Mouse (Mus musculus): Measurements from ENCODE around the gene Sec31a.
"Not testable (repeated sequence)": the region's sequence is repeated elsewhere in the genome, so short reads cannot be mapped to it uniquely, and the experiment has no call there.

The Sec31a gene

DNA sequence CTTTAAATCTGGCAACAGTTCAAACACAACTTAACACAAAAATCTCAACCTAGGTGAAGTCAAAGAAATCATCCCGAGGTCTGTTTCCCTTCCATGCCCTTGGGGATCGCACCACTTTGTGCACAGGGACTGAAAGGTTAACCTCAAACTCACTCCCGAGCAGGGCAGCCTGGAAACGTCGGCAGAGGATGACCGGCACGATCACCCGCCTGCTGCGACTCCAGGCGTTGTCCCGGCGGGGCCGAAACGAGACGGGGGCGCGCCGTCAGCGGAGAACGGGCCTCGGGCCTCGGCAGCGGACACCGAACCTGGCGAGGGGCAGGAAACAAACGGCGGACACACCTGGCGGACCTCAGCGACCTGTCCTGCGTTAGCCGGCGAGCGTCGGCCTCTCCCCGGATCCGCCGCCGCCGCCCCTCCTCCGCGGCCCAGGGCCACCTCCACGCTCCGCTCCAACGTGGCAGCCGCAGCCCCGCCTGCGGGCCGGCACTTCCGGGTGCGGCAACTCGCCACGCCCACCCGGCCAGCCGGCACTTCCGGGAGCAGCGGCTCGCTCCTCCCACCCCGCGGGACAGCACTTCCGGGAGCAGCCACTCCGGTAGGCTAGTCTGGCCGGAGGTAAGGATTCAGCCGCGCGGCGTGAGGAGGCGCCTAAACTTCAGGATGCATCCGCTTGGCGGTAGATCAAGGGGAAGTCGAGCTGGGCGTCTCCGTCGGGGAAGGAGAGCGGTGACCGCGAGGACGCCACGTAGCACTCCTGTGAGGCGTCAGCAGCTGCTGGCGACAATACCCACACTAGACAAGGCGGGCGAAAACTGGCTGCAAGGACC, at the start of gene Sec31a:
TSS of gene Sec31a (minus strand) at position 474 of the 830 bp plus-strand sequence.
- in situ Hi-C loops (cut with MboI) = no loop called here

GRCm38 (mm10) chr5:100462374-100462773, 46.3 kb upstream of the Sec31a start:
- in situ Hi-C loops (cut with MboI) = no loop called here

DNA sequence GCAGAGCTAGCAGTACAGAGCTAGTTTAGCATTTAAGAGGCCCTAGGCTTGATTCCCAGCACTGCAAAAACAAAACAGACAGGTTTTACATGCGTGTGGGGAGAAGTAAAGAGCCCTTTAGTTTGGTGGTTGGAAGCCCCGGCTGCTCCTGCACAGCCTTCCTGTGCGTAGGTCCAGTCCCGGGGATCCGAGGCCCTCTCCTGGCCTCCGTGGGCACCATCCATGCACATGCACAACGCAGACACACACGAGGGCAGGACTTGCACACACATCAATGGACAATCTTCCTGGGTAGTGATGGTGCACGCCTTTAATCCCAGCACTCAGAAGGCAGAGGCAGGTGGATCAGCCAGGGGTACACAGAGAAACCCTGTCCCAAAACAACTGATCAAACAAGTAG, 45.5 kb upstream of the Sec31a start:
- in situ Hi-C loops (cut with MboI) = no loop called here

- in situ Hi-C loops (cut with MboI) = no loop called here
Measured at GRCm38 (mm10) chr5:100459468-100459867, 43.4 kb upstream of the Sec31a start.

- in situ Hi-C loops (cut with MboI) = no loop called here
Measured at GRCm38 (mm10) chr5:100451871-100452270, 35.8 kb upstream of the Sec31a start.

GRCm38 (mm10) chr5:100438796-100439195, 22.8 kb upstream of the Sec31a start:
- in situ Hi-C loops (cut with MboI) = no loop called here

GRCm38 (mm10) chr5:100437917-100438316, 21.9 kb upstream of the Sec31a start:
- in situ Hi-C loops (cut with MboI) = no loop called here

DNA sequence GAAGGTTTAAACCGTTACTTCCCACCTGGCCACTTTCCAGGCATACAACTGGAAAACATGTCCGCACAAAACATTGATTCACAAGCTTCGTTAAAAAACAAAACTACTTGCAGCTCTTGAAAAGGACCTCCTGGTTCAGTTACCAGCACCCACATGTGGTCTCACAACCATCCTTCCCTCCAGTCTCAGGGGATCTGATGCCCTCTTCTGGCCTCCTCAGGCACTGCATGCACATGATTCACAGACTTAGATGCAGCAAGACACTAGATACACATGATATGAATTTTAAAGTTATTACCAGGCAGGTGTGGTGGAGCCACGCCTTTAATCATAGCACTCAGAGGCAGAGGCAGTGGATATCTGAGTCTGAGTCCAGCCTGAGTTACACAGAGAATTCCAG, 21.1 kb upstream of the Sec31a start:
- in situ Hi-C loops (cut with MboI) = no loop called here

- in situ Hi-C loops (cut with MboI) = loop anchor here (5.0 kb wide), 1 partner anchor 66 kb away; no protein-coding TSS in a partner anchor
Measured at GRCm38 (mm10) chr5:100430966-100431365, 14.9 kb upstream of the Sec31a start.

DNA sequence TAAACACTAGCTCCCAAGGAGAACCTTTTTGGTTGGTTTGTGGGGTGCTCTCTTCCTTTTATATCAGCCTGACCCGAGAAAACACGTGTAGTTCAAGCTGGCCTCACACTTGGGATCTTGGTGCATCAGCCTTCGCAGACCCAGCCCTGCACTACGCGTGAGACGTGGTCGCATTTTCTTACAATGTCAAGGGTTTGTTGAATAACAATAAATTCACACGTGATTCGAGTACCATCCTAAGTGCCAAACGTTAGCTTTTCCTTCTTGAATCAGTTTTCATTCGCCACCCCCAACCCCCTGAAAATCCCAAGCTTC, 14.0 kb upstream of the Sec31a start:
- in situ Hi-C loops (cut with MboI) = loop anchor here (5.0 kb wide), 1 partner anchor 67 kb away; no protein-coding TSS in a partner anchor

- in situ Hi-C loops (cut with MboI) = loop anchor here (5.0 kb wide), 1 partner anchor 68 kb away; no protein-coding TSS in a partner anchor
Measured at GRCm38 (mm10) chr5:100429344-100430075, 13.5 kb upstream of the Sec31a start.

DNA sequence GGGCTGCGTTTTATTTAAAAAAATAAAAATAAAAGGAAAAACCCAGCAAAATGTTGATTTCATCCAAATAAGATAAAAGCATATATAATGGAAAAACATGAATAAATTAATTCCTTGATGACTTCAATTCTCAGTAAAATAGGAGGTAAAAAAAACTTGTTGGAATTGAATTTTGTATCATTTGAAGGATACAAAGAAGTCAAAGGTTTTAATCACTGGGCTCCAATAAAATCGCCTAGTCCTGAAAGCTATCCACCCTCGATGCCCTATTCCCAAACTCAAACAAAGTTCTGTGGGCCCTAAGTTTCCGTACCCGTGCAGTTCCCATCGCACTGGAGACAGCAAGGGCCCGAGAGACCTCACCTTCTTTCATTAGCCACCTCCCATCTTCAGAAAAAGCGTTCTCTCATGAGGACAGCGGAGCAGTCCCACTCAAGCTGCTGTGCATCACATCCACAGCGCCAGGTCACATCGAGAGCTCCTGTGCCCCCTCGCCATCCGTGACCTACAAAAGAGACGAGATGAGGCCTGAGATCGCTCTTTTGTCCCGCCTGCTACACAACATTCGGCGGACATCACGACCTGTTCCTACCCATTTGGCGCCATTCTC, 12.8 kb upstream of the Sec31a start:
- in situ Hi-C loops (cut with MboI) = no loop called here

- in situ Hi-C loops (cut with MboI) = no loop called here
Measured at GRCm38 (mm10) chr5:100428031-100428733, 12.1 kb upstream of the Sec31a start.

DNA sequence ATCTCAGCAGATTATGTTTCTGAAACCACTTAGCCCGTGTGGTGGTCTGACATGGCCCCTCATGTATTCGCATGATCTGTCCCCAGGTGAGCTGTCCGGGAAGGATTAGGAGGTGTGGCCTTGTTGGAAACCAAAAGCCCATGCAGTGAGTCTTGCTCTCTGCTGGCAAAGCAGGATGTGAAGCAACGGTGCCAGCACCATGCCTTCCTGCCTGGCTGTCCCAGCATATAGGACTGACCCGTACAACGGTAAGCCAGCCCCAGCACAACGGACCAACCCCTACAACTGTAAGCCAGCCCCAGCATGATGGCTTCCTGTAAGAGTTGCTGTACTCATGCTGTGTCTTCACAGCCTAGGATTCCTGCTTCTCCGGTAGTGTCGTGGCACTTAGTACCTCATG, 11.2 kb upstream of the Sec31a start:
- in situ Hi-C loops (cut with MboI) = no loop called here

DNA sequence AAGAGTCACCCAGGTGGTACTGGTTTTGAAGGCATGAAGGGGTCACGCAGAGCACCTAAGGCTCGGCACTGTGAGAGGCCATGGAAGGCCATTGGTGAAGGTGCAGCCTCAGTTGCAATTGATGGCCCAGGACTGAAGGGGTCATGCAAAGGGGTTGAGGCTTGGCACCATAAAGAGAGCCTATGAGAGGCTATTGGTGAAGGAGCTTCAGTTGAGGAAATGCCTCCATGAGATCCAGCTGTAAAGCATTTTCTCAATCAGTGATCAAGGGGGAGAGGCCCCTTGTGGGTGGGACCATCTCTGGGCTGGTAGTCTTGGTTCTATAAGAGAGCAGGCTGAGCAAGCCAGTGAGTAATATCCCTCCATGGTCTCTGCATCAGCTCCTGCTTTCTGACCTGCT, 9.8 kb upstream of the Sec31a start:
- in situ Hi-C loops (cut with MboI) = not testable (repeated sequence)

GRCm38 (mm10) chr5:100424252-100424651, 8.2 kb upstream of the Sec31a start:
- in situ Hi-C loops (cut with MboI) = no loop called here

- in situ Hi-C loops (cut with MboI) = no loop called here
Measured at GRCm38 (mm10) chr5:100423626-100424025, 7.6 kb upstream of the Sec31a start.

GRCm38 (mm10) chr5:100418861-100419260, 2.8 kb upstream of the Sec31a start:
- in situ Hi-C loops (cut with MboI) = no loop called here

DNA sequence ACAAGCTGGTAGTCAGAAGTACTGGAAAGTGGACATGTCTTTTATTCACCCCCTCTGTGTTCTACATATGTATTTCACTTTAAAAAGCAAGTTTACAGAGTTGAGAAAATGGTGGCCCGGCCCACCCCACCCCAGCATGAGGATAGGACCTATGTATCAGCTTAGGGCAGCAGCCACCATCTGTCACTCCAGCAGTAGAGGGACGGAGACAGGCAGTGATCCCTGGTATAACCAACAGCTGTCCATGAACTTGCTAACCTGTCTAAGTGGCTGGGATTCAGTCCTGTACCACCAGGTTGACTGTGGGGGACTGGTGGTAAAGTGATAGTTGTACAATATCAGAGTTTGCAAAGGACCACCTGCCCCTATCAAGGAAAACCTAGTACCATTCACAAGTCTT, 2.0 kb upstream of the Sec31a start:
- in situ Hi-C loops (cut with MboI) = no loop called here

- in situ Hi-C loops (cut with MboI) = no loop called here
Measured at GRCm38 (mm10) chr5:100414474-100415196, 1.4 kb downstream of the Sec31a start.

GRCm38 (mm10) chr5:100412886-100413285, 3.1 kb downstream of the Sec31a start:
- in situ Hi-C loops (cut with MboI) = no loop called here
